Mouse (Mus musculus): ENCODE results near the gene Irs3.

Irs3 gene

GRCm38 (mm10) chr5:137645652-137646091 is at the start of gene Irs3:
Gene Irs3 (minus strand): TSS chr5:137645714.
- DNase-seq (ENCODE audit: low spot score), result no peak

DNA sequence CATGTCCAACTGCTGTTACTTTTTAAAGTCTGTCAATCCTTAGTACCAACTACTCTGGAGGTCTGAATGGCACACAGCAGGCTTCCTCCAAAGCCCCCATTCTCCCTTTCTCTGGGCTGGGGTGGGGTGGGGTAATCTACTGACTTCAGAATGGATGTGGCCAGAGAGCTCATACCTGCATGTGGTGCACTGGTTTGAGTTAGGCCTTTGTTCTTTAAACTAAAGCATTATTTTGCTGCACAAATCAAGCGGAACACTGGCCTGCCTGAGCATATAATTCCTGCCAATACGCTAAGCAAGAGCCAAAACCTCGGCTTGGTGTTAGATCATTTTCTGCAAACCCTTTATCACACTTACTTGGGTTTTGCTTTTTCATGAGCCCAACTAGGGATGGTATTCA is 49.3 kb upstream of the Irs3 start:
- no peak for DNase-seq (ENCODE audit: low spot score)

GRCm38 (mm10) chr5:137691881-137692280 is 46.4 kb upstream of the Irs3 start:
- DNase-seq (ENCODE audit: low spot score), result no peak

- no peak for DNase-seq (ENCODE audit: low spot score)
These were observed 45.0 kb upstream of the Irs3 start for GRCm38 (mm10) chr5:137690531-137690930.

DNA sequence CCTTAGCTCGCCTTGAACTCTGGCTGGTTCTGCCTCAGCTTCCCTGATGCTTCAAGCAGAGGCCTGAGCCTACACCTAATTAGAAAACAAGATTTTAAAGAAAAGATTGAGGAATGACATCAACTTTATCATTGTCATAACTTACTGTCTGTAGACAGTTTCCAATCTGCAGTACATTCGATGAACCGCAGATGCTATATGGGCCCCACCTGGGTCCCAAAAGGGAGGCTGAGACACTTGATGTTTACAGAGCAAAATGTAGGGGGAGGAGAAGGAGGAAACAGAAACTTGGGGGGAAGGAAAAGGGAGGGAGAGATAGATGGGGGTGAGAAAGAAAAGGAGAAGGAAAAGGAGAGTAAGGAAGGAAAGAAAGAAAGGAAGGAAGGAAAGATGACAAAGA is 44.5 kb upstream of the Irs3 start:
- DNase-seq (ENCODE audit: low spot score), result no peak

- DNase-seq (ENCODE audit: low spot score), result no peak
These were observed 40.7 kb upstream of the Irs3 start for GRCm38 (mm10) chr5:137686127-137686790.

DNA sequence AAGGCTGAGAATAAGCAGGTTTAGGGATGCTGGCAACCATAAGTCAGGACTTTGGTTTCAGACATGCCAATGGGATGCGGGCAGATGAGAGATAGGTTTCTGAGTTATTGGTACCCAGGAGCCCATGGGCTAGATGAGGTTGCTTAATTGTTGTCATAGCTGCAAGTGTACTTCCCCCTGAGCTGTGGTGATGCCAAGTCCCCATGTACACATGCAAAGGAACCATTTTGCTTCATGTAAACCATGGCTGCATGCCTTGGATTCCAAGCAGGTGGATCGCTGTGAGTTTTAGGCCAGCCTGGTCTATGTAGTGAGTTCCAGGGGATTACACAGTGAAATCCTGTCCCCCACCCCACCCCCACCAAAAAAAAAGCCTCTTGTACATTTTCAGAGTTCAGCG is 40.1 kb upstream of the Irs3 start:
- no peak for DNase-seq (ENCODE audit: low spot score)

DNA sequence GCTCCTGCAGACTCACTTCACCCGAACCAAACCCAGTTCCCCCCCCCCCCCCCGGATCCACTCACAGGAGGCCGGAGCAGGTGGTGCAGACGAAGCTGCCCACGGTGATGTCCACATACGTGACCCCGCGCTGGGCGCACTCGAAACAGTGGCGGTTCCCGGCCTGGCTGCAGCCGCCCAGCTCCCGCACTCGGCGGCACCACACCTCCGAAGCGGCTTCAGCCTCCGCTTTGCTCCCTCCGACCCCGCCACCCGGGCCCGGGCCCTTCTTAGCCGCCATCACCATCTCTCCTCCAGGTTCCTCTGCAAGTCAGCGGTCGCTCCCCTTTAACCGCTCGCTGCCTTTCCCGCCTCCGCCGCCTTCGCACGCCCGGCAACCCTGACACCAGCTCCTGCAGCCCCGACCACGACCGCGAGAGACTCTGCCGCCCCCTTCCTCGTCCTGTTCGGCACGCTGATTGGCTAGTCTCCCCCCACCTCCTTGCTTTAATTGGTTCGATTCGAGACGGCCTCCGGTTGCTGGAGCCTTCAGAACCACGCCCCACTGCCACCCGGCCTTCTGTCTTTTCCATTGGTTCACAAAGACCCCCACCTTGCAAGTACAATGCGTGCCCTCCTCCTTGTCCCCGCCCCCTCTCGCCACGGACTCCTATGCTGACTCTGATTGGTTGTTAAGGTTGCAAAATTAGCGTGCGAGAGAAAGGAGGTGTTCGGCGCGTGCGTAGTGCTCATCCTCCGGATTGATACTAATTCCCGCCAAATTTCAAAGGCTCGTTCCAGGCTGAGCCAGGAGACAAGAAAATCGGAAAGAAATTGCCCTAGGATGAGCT is 39.0 kb upstream of the Irs3 start, which contains the start of gene Agfg2:
Gene Agfg2 (minus strand): TSS at position 433 of the 830 bp plus-strand sequence.
- peak; percentile 99 for DNase-seq (ENCODE audit: low spot score)

DNA sequence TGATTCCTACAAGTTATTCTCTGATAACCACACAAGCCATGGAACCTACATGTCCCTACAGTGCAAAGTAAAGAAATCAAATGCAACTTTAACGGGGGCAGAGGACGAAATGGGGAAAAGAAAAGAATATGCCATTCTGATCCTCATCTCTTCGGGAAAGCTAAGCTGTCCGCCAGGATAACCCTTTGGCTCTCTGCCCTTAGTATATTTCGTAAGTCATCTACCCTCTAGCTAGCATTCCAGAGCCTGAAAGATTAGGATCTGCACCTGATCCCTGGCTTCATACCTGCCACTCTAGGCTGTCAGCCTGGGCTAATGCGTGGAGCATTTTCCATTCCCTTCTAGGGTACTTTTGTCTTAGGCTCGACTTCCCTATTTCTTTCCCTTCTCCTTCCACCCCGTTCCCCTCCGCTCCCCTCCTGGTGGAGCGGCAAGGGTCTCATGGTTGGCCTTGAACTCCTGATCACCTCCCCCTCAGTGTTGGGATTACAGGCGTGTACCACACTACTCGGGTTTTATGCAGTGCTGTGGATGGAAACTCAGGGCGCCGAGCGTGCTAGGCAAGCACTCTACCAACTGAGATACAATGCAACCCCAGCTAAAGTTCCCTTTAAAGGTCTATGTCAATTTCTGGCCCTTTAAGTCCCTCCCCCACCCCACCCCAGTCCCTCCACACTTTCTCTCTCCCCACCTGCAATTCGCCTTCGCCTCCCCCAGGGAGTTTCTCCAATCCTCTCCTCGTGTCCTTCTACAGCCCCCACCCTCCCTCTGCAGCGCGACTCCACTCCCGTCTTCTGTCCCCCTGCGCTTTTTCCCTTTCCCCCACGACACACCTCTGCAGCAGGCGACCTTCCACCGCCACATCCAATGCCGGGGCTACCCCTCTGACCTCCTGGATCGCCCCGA is 38.1 kb upstream of the Irs3 start:
- DNase-seq (ENCODE audit: low spot score), result no peak

GRCm38 (mm10) chr5:137682526-137682925 is 37.0 kb upstream of the Irs3 start:
- no peak for DNase-seq (ENCODE audit: low spot score)

DNA sequence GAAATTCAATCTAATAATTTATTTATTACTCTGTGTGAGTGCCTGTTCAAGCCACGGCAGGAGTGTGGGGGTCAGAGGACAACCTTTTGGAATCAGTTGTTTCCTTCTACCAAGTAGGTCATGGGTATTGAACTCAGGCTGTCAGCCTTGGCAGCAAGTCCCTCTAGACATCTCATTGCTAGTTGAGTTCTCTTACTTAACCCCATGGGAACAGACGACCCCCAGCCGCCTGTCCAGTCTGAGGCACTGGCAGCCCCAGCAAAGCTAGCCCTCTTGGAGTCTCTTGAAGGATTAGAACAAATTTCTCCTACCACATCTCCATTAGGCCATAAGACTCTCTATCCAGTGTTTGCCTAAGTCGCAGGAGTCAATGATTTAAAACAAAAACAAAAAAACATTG is 34.2 kb upstream of the Irs3 start:
- DNase-seq (ENCODE audit: low spot score), result no peak

GRCm38 (mm10) chr5:137678736-137679135 is 33.2 kb upstream of the Irs3 start:
- DNase-seq (ENCODE audit: low spot score), result no peak

DNA sequence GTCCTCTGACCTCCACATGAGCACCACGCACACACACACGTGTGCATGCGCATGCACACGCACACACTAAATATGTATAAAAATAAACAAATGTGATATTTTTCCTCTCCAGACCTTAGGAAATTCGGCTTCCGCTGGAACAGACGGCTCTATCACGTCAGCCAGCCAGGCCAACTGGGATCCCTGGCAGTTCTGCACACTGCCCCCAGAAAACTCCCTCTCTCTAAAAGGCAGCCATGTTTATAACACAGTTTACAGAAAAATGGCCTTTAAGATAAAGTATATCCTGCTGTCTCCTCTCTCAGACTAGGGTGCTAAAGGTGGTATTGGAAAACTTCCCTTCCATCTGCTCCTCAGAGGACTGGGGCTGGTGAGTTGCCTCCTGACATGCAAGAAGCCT is 32.3 kb upstream of the Irs3 start:
- DNase-seq (ENCODE audit: low spot score), result no peak

DNA sequence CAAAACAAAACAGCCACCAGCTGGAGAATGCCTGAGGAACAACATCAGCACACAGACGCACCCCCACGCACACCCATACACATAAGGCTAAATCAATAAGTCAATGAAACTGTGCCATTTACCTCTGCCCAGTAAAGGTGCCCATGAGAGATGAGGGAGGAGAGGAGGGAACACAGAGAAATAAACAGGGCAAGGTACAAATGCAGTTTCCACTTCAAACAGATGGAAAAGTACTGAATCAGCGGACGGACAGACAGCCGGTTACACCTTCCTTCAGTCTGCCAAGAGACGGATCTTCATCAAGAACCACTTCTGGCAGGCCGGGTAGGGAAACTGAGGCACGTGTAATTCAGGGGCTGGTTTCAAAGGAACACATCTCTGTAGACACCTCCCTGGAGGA is 29.3 kb upstream of the Irs3 start:
- no peak for DNase-seq (ENCODE audit: low spot score)

DNA sequence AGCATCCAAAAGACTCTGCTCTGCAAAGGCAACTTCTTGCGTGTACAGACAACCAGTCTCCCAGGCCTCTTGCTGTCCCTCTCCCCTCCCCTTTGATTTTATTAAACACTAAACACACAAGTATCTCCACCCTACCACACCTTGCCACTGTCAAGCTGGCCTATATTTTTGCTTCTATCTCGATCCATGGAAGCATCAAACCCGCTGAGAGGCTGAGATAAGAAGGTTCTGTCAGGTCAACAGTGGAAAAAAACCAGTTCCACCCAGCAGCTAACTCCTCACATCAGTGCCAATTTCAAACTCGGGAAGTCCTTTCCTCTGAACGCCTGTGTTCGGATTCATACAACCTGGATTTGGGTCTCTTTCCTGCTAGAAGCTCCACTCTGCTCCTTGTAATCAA is 27.5 kb upstream of the Irs3 start:
- no peak for DNase-seq (ENCODE audit: low spot score)

DNA sequence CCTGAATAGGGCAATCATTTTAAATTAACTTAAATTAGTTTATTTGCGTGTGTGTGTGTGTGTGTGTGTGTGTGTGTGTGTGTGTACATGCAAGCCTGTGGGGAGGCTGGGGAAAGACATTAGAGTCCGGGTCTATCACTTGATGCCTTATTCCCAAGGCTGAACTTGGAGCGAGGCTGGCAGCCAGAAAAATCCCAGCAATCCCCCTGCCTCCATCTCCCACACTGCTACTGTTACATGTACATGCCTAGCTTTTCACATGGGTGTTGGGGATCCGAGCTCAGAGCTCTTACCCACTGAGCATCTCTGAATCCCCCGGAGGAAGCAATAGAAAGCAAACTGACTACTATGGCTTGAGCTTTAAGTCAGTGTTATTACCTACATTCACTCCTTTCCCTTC is 26.8 kb upstream of the Irs3 start:
- DNase-seq (ENCODE audit: low spot score), result no peak

- DNase-seq (ENCODE audit: low spot score), result peak; percentile 71
These were observed 26.1 kb upstream of the Irs3 start for GRCm38 (mm10) chr5:137671443-137672240.

DNA sequence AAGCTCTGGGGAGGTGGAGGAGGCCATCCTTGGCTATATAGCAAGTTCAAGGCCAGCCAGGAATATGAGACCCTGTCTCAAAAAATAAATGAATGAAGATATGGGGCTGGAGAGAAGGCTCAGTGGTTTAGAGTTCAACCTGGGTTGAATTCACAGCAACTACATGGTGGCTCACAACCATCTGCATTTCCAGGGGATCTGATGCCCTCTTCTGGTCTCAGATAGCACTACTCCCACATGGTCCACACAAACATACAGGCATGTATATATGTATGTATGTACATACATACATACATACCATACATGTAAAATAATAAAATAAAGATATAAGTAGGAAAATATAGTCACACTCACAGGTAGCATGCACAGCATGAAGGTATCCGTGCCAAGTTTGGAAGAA is 24.7 kb upstream of the Irs3 start:
- no peak for DNase-seq (ENCODE audit: low spot score)

DNA sequence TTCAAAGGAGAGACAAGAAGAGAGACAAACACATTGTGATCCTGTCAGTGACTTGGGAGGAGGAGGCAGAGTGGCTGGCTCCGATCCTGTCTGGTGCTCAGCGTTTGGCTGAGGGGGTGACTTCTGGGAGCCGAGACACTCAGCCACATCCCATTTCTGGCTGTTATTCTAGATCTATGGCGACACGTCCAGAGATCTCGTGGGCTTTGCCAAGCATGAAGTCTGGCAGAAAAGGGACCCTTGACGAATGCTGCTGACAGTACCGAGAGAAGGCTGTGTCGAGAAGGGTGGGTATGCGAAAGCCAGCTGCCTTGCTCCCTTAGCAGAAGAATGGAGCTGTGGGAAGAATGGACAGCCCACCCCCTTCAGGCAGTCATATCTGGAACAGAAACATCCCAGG is 23.5 kb upstream of the Irs3 start:
- DNase-seq (ENCODE audit: low spot score), result no peak

GRCm38 (mm10) chr5:137663057-137663456 is 17.5 kb upstream of the Irs3 start:
- DNase-seq (ENCODE audit: low spot score), result no peak

DNA sequence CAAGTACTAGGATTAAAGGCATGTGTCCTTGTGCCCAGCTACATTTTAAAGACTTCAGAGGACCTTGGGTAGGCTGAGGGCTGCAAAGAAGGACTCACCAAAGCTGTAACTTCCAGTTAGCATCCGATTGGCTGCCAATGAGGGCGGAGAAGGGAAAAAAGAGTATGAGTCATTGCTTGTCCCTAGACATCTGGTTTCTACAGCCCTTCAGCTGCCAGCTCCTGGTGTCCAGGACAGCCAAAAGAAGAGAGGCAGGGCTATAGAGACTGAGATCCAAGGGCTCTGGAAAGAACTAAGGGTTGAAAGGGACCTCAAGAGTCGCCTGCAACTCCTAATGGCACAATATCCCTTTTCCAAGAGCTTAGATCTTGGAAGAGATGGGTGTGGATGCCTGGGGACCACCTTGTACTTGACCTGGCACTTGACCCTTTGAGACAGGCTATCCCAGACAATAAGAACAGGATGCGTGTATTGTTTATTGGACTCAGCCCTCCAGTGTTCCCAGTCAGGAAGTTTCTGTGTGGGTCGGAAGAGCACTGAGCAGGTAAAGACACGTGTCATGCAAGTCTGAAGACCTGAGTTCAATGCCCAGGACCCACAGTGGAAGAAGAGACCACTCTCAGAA is 14.7 kb upstream of the Irs3 start:
- peak; percentile 77 for DNase-seq (ENCODE audit: low spot score)
